Mouse (Mus musculus) kidney, embryonic 15.5 days (tissue): Measurements from ENCODE around the gene C1qtnf12. TPM values are rescaled to one million over a fixed set of nuclear protein-coding genes. Genes with fewer than 3 reads are reported as not detected.

Experiments used
- ATAC-seq: fragments of 200-750 bp; cut with Nextera tagmentation; replicated peaks from 2 replicates; pipeline ENCODE4 v1.8.0; 2017; ENCODE audit warnings: moderate TSS enrichment; ENCODE audit not compliant: low FRiP score
- H3K27ac ChIP-seq: fragments of 300-500 bp; sonication (generic); 2 replicates; pipeline ENCODE4 v1.5.1; 2015; ENCODE audit warnings: mild to moderate bottlenecking, inconsistent platforms
- H3K27me3 ChIP-seq: fragments of 300-500 bp; sonication (generic); 2 replicates; pipeline ENCODE4 v1.6.1; 2015; ENCODE audit warnings: inconsistent platforms
- H3K36me3 ChIP-seq: fragments of 300-500 bp; sonication (generic); 2 replicates; pipeline ENCODE4 v1.6.1; 2015; ENCODE audit warnings: inconsistent platforms
- H3K4me1 ChIP-seq: fragments of 300-500 bp; sonication (generic); 2 replicates; pipeline ENCODE4 v1.6.1; 2015; ENCODE audit warnings: inconsistent platforms
- H3K4me2 ChIP-seq: fragments of 300-500 bp; sonication (generic); 2 replicates; pipeline ENCODE4 v1.6.1; 2015; ENCODE audit warnings: moderate library complexity, mild to moderate bottlenecking, inconsistent platforms
- H3K4me3 ChIP-seq: fragments of 300-500 bp; sonication (generic); replicated peaks from 2 replicates; pipeline ENCODE4 v1.5.1; 2015; ENCODE audit warnings: mild to moderate bottlenecking, inconsistent platforms
- H3K9ac ChIP-seq: fragments of 300-500 bp; sonication (generic); 2 replicates; pipeline ENCODE4 v1.6.1; 2015; ENCODE audit warnings: mild to moderate bottlenecking, inconsistent platforms
- H3K9me3 ChIP-seq: fragments of 300-500 bp; sonication (generic); replicated peaks from 2 replicates; pipeline ENCODE4 v1.6.1; 2016; ENCODE audit warnings: inconsistent platforms
- WGBS: fragments of 180-500 bp; shearing (Covaris S2); methylation state at CpG from one replicate; pipeline ENCODE4 v1.1.7; 2015; ENCODE audit warnings: mixed read lengths; 5-methylcytosine and 5-hydroxymethylcytosine counted together
- polyA plus RNA-seq: library from polyadenylated mRNA; unstranded; fragments of >200 nt; fragmentation: Nextera tagmentation; extraction: Ambion mirVana; gene quantifications from 2 replicates; pipeline ENCODE4 v1.2.1, GENCODE M21; 2015

C1qtnf12 gene
- polyA plus RNA-seq: 118 and 121 TPM in 2 replicates

- peak within 1 kb of the TSS; percentile 63 for H3K4me3 ChIP-seq
- peaks cover 59% of the 10 kb centered on the region for H3K36me3 ChIP-seq
- peak within 1 kb of the TSS; percentile 93 for H3K27ac ChIP-seq
- H3K9ac ChIP-seq: peak within 1 kb of the TSS; percentile 73
- H3K9me3 ChIP-seq: no peaks in the 10 kb centered on the region
- under 1% methylated on average over 42 of the region's 42 CpGs for WGBS
- peak; percentile 92 for ATAC-seq
- H3K4me1 ChIP-seq: peaks cover 33% of the 10 kb centered on the region
- peak within 1 kb of the TSS; percentile 94 for H3K4me2 ChIP-seq
- H3K27me3 ChIP-seq: no peaks in the 10 kb centered on the region
These were observed at the start of gene C1qtnf12 for GRCm38 (mm10) chr4:155962167-155962971. C1qtnf12 (plus strand) TSS chr4:155962318.

GRCm38 (mm10) chr4:155932031-155932430, 30.1 kb upstream of the C1qtnf12 start:
- WGBS: 57% methylated on average over 1 of the region's 1 CpGs
- 0 out of 2 replicates have a peak, but pooled peaks cover 2% of the 10 kb centered on the region for H3K4me1 ChIP-seq
- H3K9me3 ChIP-seq: no peaks in the 10 kb centered on the region
- no peak overlapping the region for H3K27ac ChIP-seq
- no peak overlapping the region for H3K4me3 ChIP-seq
- H3K9ac ChIP-seq: no peak overlapping the region
- no peaks in the 10 kb centered on the region for H3K36me3 ChIP-seq
- H3K27me3 ChIP-seq: no peaks in the 10 kb centered on the region
- ATAC-seq: no peak
- no peak overlapping the region for H3K4me2 ChIP-seq

GRCm38 (mm10) chr4:155943049-155943452, 19.1 kb upstream of the C1qtnf12 start:
- under 1% methylated on average over 17 of the region's 17 CpGs for WGBS
- peak; percentile 30 for ATAC-seq

GRCm38 (mm10) chr4:155943534-155944249, 18.4 kb upstream of the C1qtnf12 start, which contains the start of gene Ube2j2:
Ube2j2 (plus strand) TSS chr4:155943831.
- ATAC-seq: peak; percentile 97
- WGBS: under 1% methylated on average over 85 of the region's 85 CpGs

More at GRCm38 (mm10) chr4:155943049-155943452, 19.1 kb upstream of the C1qtnf12 start:
- Histone ChIP-seq H3K4me1 (peaks cover 23% of the 10 kb centered on the region), H3K27ac (peak overlapping the region; percentile 88), H3K9ac (peak overlapping the region; percentile 95), H3K27me3 (no peaks in the 10 kb centered on the region), H3K4me2 (peak overlapping the region; percentile 78), H3K4me3 (peak overlapping the region; percentile 99), H3K9me3 (no peaks in the 10 kb centered on the region), H3K36me3 (peaks cover 16% of the 10 kb centered on the region)

GRCm38 (mm10) chr4:155944271-155944670, 17.8 kb upstream of the C1qtnf12 start:
- Histone ChIP-seq H3K9me3 (no peaks in the 10 kb centered on the region), H3K36me3 (peaks cover 28% of the 10 kb centered on the region), H3K9ac (peak overlapping the region; percentile 95), H3K27ac (peak overlapping the region; percentile 88), H3K4me2 (peak overlapping the region; percentile 78), H3K4me3 (peak overlapping the region; percentile 99), H3K27me3 (no peaks in the 10 kb centered on the region), H3K4me1 (peaks cover 23% of the 10 kb centered on the region)
- WGBS: under 1% methylated on average over 17 of the region's 17 CpGs
- ATAC-seq: 0 out of 2 replicates have a peak, but pooled peaks have one; percentile 3

More at GRCm38 (mm10) chr4:155943534-155944249, 18.4 kb upstream of the C1qtnf12 start, which contains the start of gene Ube2j2:
- peaks cover 23% of the 10 kb centered on the region for H3K4me1 ChIP-seq
- peak within 1 kb of the TSS; percentile 95 for H3K9ac ChIP-seq
- H3K27ac ChIP-seq: peak within 1 kb of the TSS; percentile 88
- H3K9me3 ChIP-seq: no peaks in the 10 kb centered on the region
- H3K36me3 ChIP-seq: peaks cover 23% of the 10 kb centered on the region
- H3K27me3 ChIP-seq: no peaks in the 10 kb centered on the region
- peak within 1 kb of the TSS; percentile 99 for H3K4me3 ChIP-seq
- peak within 1 kb of the TSS; percentile 78 for H3K4me2 ChIP-seq

GRCm38 (mm10) chr4:155947094-155947493, 15.0 kb upstream of the C1qtnf12 start:
- no peaks in the 10 kb centered on the region for H3K27me3 ChIP-seq
- ATAC-seq: no peak
- no peak overlapping the region for H3K4me3 ChIP-seq
- H3K36me3 ChIP-seq: peaks cover 57% of the 10 kb centered on the region
- no peak overlapping the region for H3K9ac ChIP-seq
- H3K4me1 ChIP-seq: peaks cover 23% of the 10 kb centered on the region
- no peak overlapping the region for H3K4me2 ChIP-seq
- no peaks in the 10 kb centered on the region for H3K9me3 ChIP-seq
- H3K27ac ChIP-seq: no peak overlapping the region

- no peak for ATAC-seq
These were observed 6.6 kb upstream of the C1qtnf12 start for GRCm38 (mm10) chr4:155955491-155955890.

GRCm38 (mm10) chr4:155959275-155959674, 2.8 kb upstream of the C1qtnf12 start:
- Histone ChIP-seq H3K27ac (no peak overlapping the region), H3K9me3 (no peaks in the 10 kb centered on the region), H3K4me3 (no peak overlapping the region), H3K9ac (no peak overlapping the region), H3K4me2 (no peak overlapping the region), H3K4me1 (peaks cover 33% of the 10 kb centered on the region), H3K27me3 (no peaks in the 10 kb centered on the region), H3K36me3 (peaks cover 59% of the 10 kb centered on the region)
- ATAC-seq: peak; percentile 42; the same call in 1 of the 2 replicates
- WGBS: 4% methylated on average over 5 of the region's 5 CpGs

More at GRCm38 (mm10) chr4:155955491-155955890, 6.6 kb upstream of the C1qtnf12 start:
- H3K9ac ChIP-seq: no peak overlapping the region
- 95% methylated on average over 6 of the region's 6 CpGs for WGBS
- no peak overlapping the region for H3K4me2 ChIP-seq
- H3K9me3 ChIP-seq: no peaks in the 10 kb centered on the region
- H3K4me3 ChIP-seq: no peak overlapping the region
- H3K27ac ChIP-seq: no peak overlapping the region
- peaks cover 3% of the 10 kb centered on the region; the same call in 1 of the 2 replicates for H3K4me1 ChIP-seq
- peaks cover 86% of the 10 kb centered on the region for H3K36me3 ChIP-seq
- H3K27me3 ChIP-seq: no peaks in the 10 kb centered on the region

GRCm38 (mm10) chr4:155963106-155963505, 988 bp downstream of the C1qtnf12 start:
- H3K4me2 ChIP-seq: peak overlapping the region; percentile 94
- H3K9me3 ChIP-seq: no peaks in the 10 kb centered on the region
- H3K36me3 ChIP-seq: peaks cover 56% of the 10 kb centered on the region
- peak overlapping the region; percentile 93 for H3K27ac ChIP-seq
- H3K27me3 ChIP-seq: no peaks in the 10 kb centered on the region
- H3K4me1 ChIP-seq: peaks cover 35% of the 10 kb centered on the region
- peak overlapping the region; percentile 63 for H3K4me3 ChIP-seq
- ATAC-seq: no peak
- WGBS: 41% methylated on average over 7 of the region's 7 CpGs
- H3K9ac ChIP-seq: peak overlapping the region; percentile 73

GRCm38 (mm10) chr4:155964396-155964795, 2.3 kb downstream of the C1qtnf12 start:
- no peak overlapping the region for H3K27ac ChIP-seq
- no peak for ATAC-seq
- H3K4me1 ChIP-seq: peaks cover 44% of the 10 kb centered on the region
- WGBS: 88% methylated on average over 11 of the region's 11 CpGs
- H3K36me3 ChIP-seq: peaks cover 46% of the 10 kb centered on the region
- H3K27me3 ChIP-seq: no peaks in the 10 kb centered on the region
- no peak overlapping the region for H3K9ac ChIP-seq
- H3K4me2 ChIP-seq: 0 out of 2 replicates have a peak overlapping the region, but pooled peaks have one; percentile 94
- H3K4me3 ChIP-seq: no peak overlapping the region
- no peaks in the 10 kb centered on the region for H3K9me3 ChIP-seq

GRCm38 (mm10) chr4:155969043-155969653, 7.0 kb downstream of the C1qtnf12 start:
- WGBS: 39% methylated on average over 13 of the region's 13 CpGs
- Histone ChIP-seq H3K9me3 (no peaks in the 10 kb centered on the region), H3K27ac (peak overlapping the region; percentile 86), H3K4me2 (peak overlapping the region; percentile 23; the same call in 1 of the 2 replicates), H3K4me1 (peaks cover 41% of the 10 kb centered on the region), H3K36me3 (peaks cover 35% of the 10 kb centered on the region), H3K4me3 (no peak overlapping the region), H3K27me3 (no peaks in the 10 kb centered on the region), H3K9ac (no peak overlapping the region)
- ATAC-seq: peak; percentile 76
